Mouse (Mus musculus) central nervous system, embryonic 14 days (tissue): ENCODE measurements around the gene Pnp. TPM values are rescaled to one million over a fixed set of nuclear protein-coding genes. Genes with fewer than 3 reads are reported as not detected.

Experiments
- polyA plus RNA-seq: library from polyadenylated mRNA; depleted of rRNA; stranded (reverse); fragments of >200 nt; gene quantifications from 2 replicates; pipeline ENCODE4 v1.2.3, GENCODE M21; 2012; rRNA removed

Gene Pnp
- polyA plus RNA-seq = 22.1 and 24.5 TPM in 2 replicates

GRCm38 (mm10) chr14:50930754-50931492, at the start of gene Pnp, which contains the start of gene Pip4p1:
Pnp (plus strand) TSS chr14:50931082.
Pip4p1 (minus strand) TSS chr14:50930856.

GRCm38 (mm10) chr14:50897374-50897765, 33.5 kb upstream of the Pnp start, which contains the start of gene Klhl33:
Klhl33 (minus strand) TSS chr14:50897507.

GRCm38 (mm10) chr14:50924281-50925064, 6.4 kb upstream of the Pnp start, which contains the start of the genes Osgep and Apex1:
Osgep (minus strand) TSS chr14:50924893.
Apex1 (plus strand) TSS chr14:50924968.

GRCm38 (mm10) chr14:50943932-50944667, 13.2 kb downstream of the Pnp start, which contains the start of gene Gm49342:
Gm49342 (plus strand) TSS chr14:50944517.

GRCm38 (mm10) chr14:50955942-50956508, 25.1 kb downstream of the Pnp start, which contains the start of gene Pnp2:
Pnp2 (plus strand) TSS chr14:50955992.

DNA sequence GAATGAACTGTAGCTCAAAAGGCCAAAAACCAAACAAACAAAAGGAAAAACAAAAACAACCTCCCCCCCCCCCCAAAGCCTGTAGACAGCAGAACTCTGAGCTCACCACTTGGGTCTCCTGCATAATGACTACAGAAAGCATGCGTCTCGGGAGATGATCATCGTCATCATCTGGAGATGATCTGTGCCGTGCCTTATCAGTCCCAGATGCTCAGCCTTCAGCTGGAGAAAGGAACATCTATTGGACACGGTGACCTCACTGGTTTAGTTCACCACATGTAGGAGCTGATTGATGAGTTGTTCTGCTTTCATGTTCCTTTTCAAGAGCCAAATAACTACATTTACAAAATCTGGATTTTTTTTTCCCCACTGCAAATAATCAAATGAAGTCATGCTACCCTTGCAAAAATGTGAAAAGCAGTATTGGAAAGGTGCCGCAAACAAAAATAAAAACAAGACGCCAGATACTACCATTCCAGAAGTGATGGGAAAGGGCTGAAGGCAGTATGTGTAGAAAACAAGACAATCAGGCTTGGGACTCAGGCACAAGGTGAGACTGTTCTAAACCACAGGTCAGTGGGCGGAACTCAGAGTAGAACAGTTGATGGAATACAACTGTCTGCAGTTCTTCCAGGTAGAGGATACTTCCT, 76.4 kb downstream of the Pnp start, which contains the start of gene Rnase10:
Gene Rnase10 (plus strand): TSS at position 600 of the 650 bp plus-strand sequence.

Other genes starting within 250 kb of the Pnp start
- gene Olfr747, start 237.9 kb upstream of the Pnp start, polyA plus RNA-seq = not detected in 2 replicates
- not detected in 2 replicates for gene Olfr748, start 223.7 kb upstream of the Pnp start, polyA plus RNA-seq
- gene Olfr749, start 186.0 kb upstream of the Pnp start, polyA plus RNA-seq = not detected in 2 replicates
- gene Ttc5, start 145.6 kb upstream of the Pnp start, polyA plus RNA-seq = 103 and 110 TPM in 2 replicates
- 0.04 and 0.08 TPM in 2 replicates for gene Ccnb1ip1, start 123.3 kb upstream of the Pnp start, polyA plus RNA-seq
- 81.9 and 85.9 TPM in 2 replicates for gene Parp2, start 123.2 kb upstream of the Pnp start, polyA plus RNA-seq
- gene Tep1, start 60.5 kb upstream of the Pnp start, polyA plus RNA-seq = 4.2 and 6.1 TPM in 2 replicates
- 0.79 and 1.2 TPM in 2 replicates for gene Klhl33, start 33.6 kb upstream of the Pnp start, polyA plus RNA-seq
- gene Osgep, start 6.2 kb upstream of the Pnp start, polyA plus RNA-seq = 122 and 139 TPM in 2 replicates
- gene Apex1, start 6.1 kb upstream of the Pnp start, polyA plus RNA-seq = 167 and 214 TPM in 2 replicates
- gene Pip4p1, start 226 bp upstream of the Pnp start, polyA plus RNA-seq = 129 and 137 TPM in 2 replicates
- 28.5 and 35.7 TPM in 2 replicates for gene Gm49342, start 13.4 kb downstream of the Pnp start, polyA plus RNA-seq
- gene Pnp2, start 24.9 kb downstream of the Pnp start, polyA plus RNA-seq = 0.23 and 0.28 TPM in 2 replicates
- gene Rnase10, start 76.7 kb downstream of the Pnp start, polyA plus RNA-seq = 0.04 TPM in 1 of 2 replicates, not detected in the other
- gene Rnase9, start 110.8 kb downstream of the Pnp start, polyA plus RNA-seq = not detected in 2 replicates
- not detected in 2 replicates for gene Rnase11, start 119.1 kb downstream of the Pnp start, polyA plus RNA-seq
- gene Rnase12, start 126.6 kb downstream of the Pnp start, polyA plus RNA-seq = not detected in 2 replicates
- gene Olfr750, start 143.4 kb downstream of the Pnp start, polyA plus RNA-seq = not detected in 2 replicates
- gene Rnase4, start 160.0 kb downstream of the Pnp start, polyA plus RNA-seq = 14.3 and 24.3 TPM in 2 replicates
- 4.3 and 6.9 TPM in 2 replicates for gene Ang, start 160.1 kb downstream of the Pnp start, polyA plus RNA-seq
- gene Eddm3b, start 183.3 kb downstream of the Pnp start, polyA plus RNA-seq = not detected in 2 replicates
- gene Rnase6, start 192.8 kb downstream of the Pnp start, polyA plus RNA-seq = 0.35 and 0.66 TPM in 2 replicates
- gene Rnase1, start 215.7 kb downstream of the Pnp start, polyA plus RNA-seq = 0.25 and 0.31 TPM in 2 replicates
- not detected in 2 replicates for gene Rnase2b, start 231.2 kb downstream of the Pnp start, polyA plus RNA-seq